Comparison of ENCODE assay signal across 16 mouse cellular contexts in genomic region chr17:56819032-56819545, GRCm38 (mm10). TPM values are rescaled to one million over a fixed set of nuclear protein-coding genes. Genes with fewer than 3 reads are reported as not detected.
DNase-seq lines count a peak whose midpoint lies in the region; ATAC-seq and TF ChIP-seq lines count a peak whose summit lies in the region.
"Had no signal": no experiment of that assay in that cellular context is flagged by ENCODE, and none has a peak within 500 bp of the region (broad histone marks: within the 10 kb centered on the region; RNA-seq: fewer than 3 reads in every experiment).

No protein-coding gene starts in this region.

- TF ChIP-seq EP300 in stomach, postnatal 0 days (optimal IDR thresholded peaks at IDR 0.05), result no peak

- no peak for ATAC-seq in forebrain, embryonic 13.5 days
- no peak for ATAC-seq in stomach, postnatal 0 days (ENCODE audit: low FRiP score, low TSS enrichment)

- H3K9me3 ChIP-seq in forebrain, embryonic 10.5 days, result no peaks in the 10 kb centered on the region
- no peaks in the 10 kb centered on the region for H3K9me3 ChIP-seq in forebrain, embryonic 13.5 days (replicated peaks)
- no peaks in the 10 kb centered on the region for H3K9me3 ChIP-seq in stomach, postnatal 0 days (ENCODE audit: control insufficient read depth, low read length)

- no peak for DNase-seq in forebrain, embryonic 10.5 days (ENCODE audit: extremely low spot score, low spot score)
- no peak for DNase-seq in layer of hippocampus, adult 2 months (ENCODE audit: low spot score in 2 of 2)
- no peak for DNase-seq in layer of hippocampus, postnatal 36 days
- peak; percentile 30 for DNase-seq in urinary bladder, postnatal 14 days (ENCODE audit: low spot score)
- DNase-seq in urinary bladder, adult 2 months (ENCODE audit: low spot score), result no peak
- DNase-seq in stomach, postnatal 0 days (ENCODE audit: low spot score), result no peak
- DNase-seq in retina, postnatal 1 day, result no peak
- DNase-seq: adrenal gland, adult 8-10 months; cerebellum, postnatal 36 days; lung, postnatal 14 days had no signal

- peak overlapping the region; percentile 11; the same call in 1 of the 2 replicates for H3K27ac ChIP-seq in forebrain, embryonic 10.5 days
- no peak overlapping the region for H3K27ac ChIP-seq in forebrain, embryonic 13.5 days
- H3K27ac ChIP-seq in layer of hippocampus, adult 2 months, result peak overlapping the region; percentile 88
- H3K27ac ChIP-seq in stomach, postnatal 0 days (replicated peaks), result peak overlapping the region; percentile 88
- H3K27ac ChIP-seq: kidney, postnatal 0 days had no signal

- H3K36me3 ChIP-seq in forebrain, embryonic 10.5 days (replicated peaks), result no peaks in the 10 kb centered on the region
- no peaks in the 10 kb centered on the region for H3K36me3 ChIP-seq in forebrain, embryonic 13.5 days (ENCODE audit: poor library complexity, severe bottlenecking)
- H3K36me3 ChIP-seq in stomach, postnatal 0 days (ENCODE audit: control insufficient read depth, insufficient read depth, low read length), result no peaks in the 10 kb centered on the region

- H3K4me1 ChIP-seq in forebrain, embryonic 10.5 days, result peaks cover 42% of the 10 kb centered on the region
- peaks cover 35% of the 10 kb centered on the region for H3K4me1 ChIP-seq in forebrain, embryonic 13.5 days
- peaks cover 2% of the 10 kb centered on the region; the same call in 1 of the 2 replicates for H3K4me1 ChIP-seq in stomach, postnatal 0 days (replicated peaks; ENCODE audit: control insufficient read depth, insufficient read depth)

- no peak overlapping the region for H3K9ac ChIP-seq in forebrain, embryonic 13.5 days
- H3K9ac ChIP-seq in stomach, postnatal 0 days (ENCODE audit: low read length), result no peak overlapping the region

- TF ChIP-seq CTCF in layer of hippocampus, adult 2 months (conservative IDR thresholded peaks at IDR 0.05), result no peak
- no peak for TF ChIP-seq CTCF in stomach, postnatal 0 days (IDR thresholded peaks at IDR 0.05; ENCODE audit: low read depth)

- H3K4me2 ChIP-seq in forebrain, embryonic 13.5 days, result no peak overlapping the region
- no peak overlapping the region for H3K4me2 ChIP-seq in stomach, postnatal 0 days (replicated peaks; ENCODE audit: low read depth)

- no peak overlapping the region for H3K4me3 ChIP-seq in forebrain, embryonic 10.5 days
- H3K4me3 ChIP-seq in forebrain, embryonic 13.5 days, result no peak overlapping the region
- no peak overlapping the region for H3K4me3 ChIP-seq in layer of hippocampus, adult 2 months
- no peak overlapping the region for H3K4me3 ChIP-seq in stomach, postnatal 0 days (ENCODE audit: low read depth, low read length)

- H3K27me3 ChIP-seq in forebrain, embryonic 10.5 days (ENCODE audit: poor library complexity, severe bottlenecking), result peaks cover 3% of the 10 kb centered on the region; the same call in 1 of the 2 replicates
- no peaks in the 10 kb centered on the region for H3K27me3 ChIP-seq in forebrain, embryonic 13.5 days
- H3K27me3 ChIP-seq in stomach, postnatal 0 days (ENCODE audit: control insufficient read depth, insufficient read depth, low read length), result no peaks in the 10 kb centered on the region

- 76% methylated on average over 6 of the region's 6 CpGs for WGBS in forebrain, embryonic 10.5 days
- WGBS in forebrain, embryonic 13.5 days, result 58% methylated on average over 6 of the region's 6 CpGs
- 53% methylated on average over 6 of the region's 6 CpGs for WGBS in stomach, postnatal 0 days

RNA-seq across cellular contexts. Expression of gene Rfx2, which starts 11.7 kb away (rescaled TPM):
- 7.8 and 9.6 TPM in 2 replicates for polyA plus RNA-seq in forebrain, embryonic 10.5 days (2016; fragmentation: Nextera tagmentation; extraction: Ambion mirVana)
- polyA plus RNA-seq in forebrain, embryonic 13.5 days (2015; fragmentation: Nextera tagmentation; extraction: Ambion mirVana), result 5.8 and 6.9 TPM in 2 replicates
- total RNA-seq in layer of hippocampus, adult 2 months (2021), result 1 to 10 TPM; 5.4 to 6.4 TPM
- total RNA-seq in layer of hippocampus, postnatal 36 days (2021), result 1 to 10 TPM; 5.0 TPM
- polyA plus RNA-seq in urinary bladder, adult 2 months (2012; rRNA removed), result 6.6 and 9.4 TPM in 2 replicates
- 3.2 and 3.3 TPM in 2 replicates for polyA plus RNA-seq in stomach, postnatal 0 days (2015; fragmentation: Nextera tagmentation; extraction: Ambion mirVana)

RNA-seq across cellular contexts. Expression of gene Prr22, which starts 49.0 kb away (rescaled TPM):
- 1.8 and 1.9 TPM in 2 replicates for polyA plus RNA-seq in forebrain, embryonic 10.5 days (2016; fragmentation: Nextera tagmentation; extraction: Ambion mirVana)
- 1.2 and 1.3 TPM in 2 replicates for polyA plus RNA-seq in forebrain, embryonic 13.5 days (2015; fragmentation: Nextera tagmentation; extraction: Ambion mirVana)
- 1 to 10 TPM in 1 of 2 experiments, under 1 TPM in 1; 0.79 to 1.9 TPM for total RNA-seq in layer of hippocampus, adult 2 months (2021)
- 1 to 10 TPM; 1.4 to 1.5 TPM for total RNA-seq in layer of hippocampus, postnatal 36 days (2021)
- polyA plus RNA-seq in urinary bladder, adult 2 months (2012; rRNA removed), result 1.1 and 1.5 TPM in 2 replicates
- 0.38 and 0.65 TPM in 2 replicates for polyA plus RNA-seq in stomach, postnatal 0 days (2015; fragmentation: Nextera tagmentation; extraction: Ambion mirVana)
- total RNA-seq: hematopoietic stem cell, adult 5-6 weeks had no signal

RNA-seq across cellular contexts. Expression of gene Dus3l, which starts 54.5 kb away (rescaled TPM):
- polyA plus RNA-seq in forebrain, embryonic 10.5 days (2016; fragmentation: Nextera tagmentation; extraction: Ambion mirVana), result 46.0 and 46.2 TPM in 2 replicates
- 50.0 and 56.9 TPM in 2 replicates for polyA plus RNA-seq in forebrain, embryonic 13.5 days (2015; fragmentation: Nextera tagmentation; extraction: Ambion mirVana)
- 10 to 100 TPM; 73.9 to 74.4 TPM for total RNA-seq in layer of hippocampus, adult 2 months (2021)
- 10 to 100 TPM; 68.6 to 71.1 TPM for total RNA-seq in layer of hippocampus, postnatal 36 days (2021)
- polyA plus RNA-seq in urinary bladder, adult 2 months (2012; rRNA removed), result 50.0 and 61.3 TPM in 2 replicates
- polyA plus RNA-seq in stomach, postnatal 0 days (2015; fragmentation: Nextera tagmentation; extraction: Ambion mirVana), result 22.9 and 24.4 TPM in 2 replicates

RNA-seq across cellular contexts. Expression of gene Acsbg2, which starts 55.2 kb away (rescaled TPM):
- polyA plus RNA-seq in forebrain, embryonic 10.5 days (2016; fragmentation: Nextera tagmentation; extraction: Ambion mirVana), result not detected in 2 replicates
- not detected in 2 replicates for polyA plus RNA-seq in forebrain, embryonic 13.5 days (2015; fragmentation: Nextera tagmentation; extraction: Ambion mirVana)
- total RNA-seq in layer of hippocampus, adult 2 months (2021), result not detected
- total RNA-seq in layer of hippocampus, postnatal 36 days (2021), result not detected
- 0.03 TPM in 1 of 2 replicates, not detected in the other for polyA plus RNA-seq in urinary bladder, adult 2 months (2012; rRNA removed)
- polyA plus RNA-seq in stomach, postnatal 0 days (2015; fragmentation: Nextera tagmentation; extraction: Ambion mirVana), result 0.04 TPM in 1 of 2 replicates, not detected in the other
- total RNA-seq: gastrocnemius, adult 18-20 months; hematopoietic stem cell, adult 5-6 weeks; left cerebral cortex, postnatal 14 days had no signal
- polyA plus RNA-seq: erythroblast, embryonic 14.5 days; kidney, postnatal 0 days had no signal

RNA-seq across cellular contexts. Expression of gene 1700061G19Rik, which starts 56.2 kb away (rescaled TPM):
- polyA plus RNA-seq in forebrain, embryonic 10.5 days (2016; fragmentation: Nextera tagmentation; extraction: Ambion mirVana), result 0.26 and 0.46 TPM in 2 replicates
- 0.33 and 0.45 TPM in 2 replicates for polyA plus RNA-seq in forebrain, embryonic 13.5 days (2015; fragmentation: Nextera tagmentation; extraction: Ambion mirVana)
- total RNA-seq in layer of hippocampus, adult 2 months (2021), result under 1 TPM; 0.13 to 0.22 TPM
- total RNA-seq in layer of hippocampus, postnatal 36 days (2021), result under 1 TPM; 0.17 to 0.23 TPM
- polyA plus RNA-seq in urinary bladder, adult 2 months (2012; rRNA removed), result 2.9 and 3.1 TPM in 2 replicates
- polyA plus RNA-seq in stomach, postnatal 0 days (2015; fragmentation: Nextera tagmentation; extraction: Ambion mirVana), result 1.0 and 1.4 TPM in 2 replicates
- total RNA-seq: gastrocnemius, adult 18-20 months; hematopoietic stem cell, adult 5-6 weeks had no signal
- polyA plus RNA-seq: erythroblast, embryonic 14.5 days had no signal
